Mouse (Mus musculus): ENCODE measurements around the gene Dennd6b.
A peak's percentile ranks its signal among the peaks of the same experiment; 100 is the strongest.

Dennd6b gene

DNA sequence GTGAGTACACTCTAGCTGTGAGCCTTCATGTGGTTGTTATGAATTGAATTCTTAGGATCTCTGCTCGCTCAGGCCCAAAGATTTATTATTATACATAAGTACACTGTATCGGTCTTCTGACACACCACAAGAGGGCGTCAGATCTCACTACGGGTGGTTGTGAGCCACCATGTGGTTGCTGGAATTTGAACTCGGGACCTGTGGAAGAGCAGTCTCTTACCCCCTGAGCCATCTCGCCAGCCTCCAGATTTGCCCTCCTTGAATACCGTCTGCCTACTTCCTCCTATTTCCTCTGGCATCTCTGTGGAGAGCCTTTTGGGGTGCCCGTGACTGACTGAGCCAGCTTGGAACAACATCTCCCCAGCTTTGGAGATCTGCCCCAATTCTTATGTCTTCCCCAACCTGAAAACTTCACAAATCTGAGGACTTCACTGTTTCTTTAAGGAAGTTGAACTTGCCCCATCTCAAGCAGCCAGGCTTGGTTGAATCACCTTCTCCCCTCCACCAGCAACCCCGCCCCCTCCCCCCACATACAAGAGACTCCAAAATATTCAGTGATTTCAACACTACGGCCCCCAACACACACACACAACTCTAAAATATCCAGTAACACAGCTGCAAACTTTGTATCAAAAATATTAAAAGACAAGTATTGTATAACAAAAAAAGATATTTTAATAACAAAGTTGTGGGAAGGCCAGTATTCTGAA lies 14.6 kb downstream of the Dennd6b start:
- DNase-seq: no peak

DNA sequence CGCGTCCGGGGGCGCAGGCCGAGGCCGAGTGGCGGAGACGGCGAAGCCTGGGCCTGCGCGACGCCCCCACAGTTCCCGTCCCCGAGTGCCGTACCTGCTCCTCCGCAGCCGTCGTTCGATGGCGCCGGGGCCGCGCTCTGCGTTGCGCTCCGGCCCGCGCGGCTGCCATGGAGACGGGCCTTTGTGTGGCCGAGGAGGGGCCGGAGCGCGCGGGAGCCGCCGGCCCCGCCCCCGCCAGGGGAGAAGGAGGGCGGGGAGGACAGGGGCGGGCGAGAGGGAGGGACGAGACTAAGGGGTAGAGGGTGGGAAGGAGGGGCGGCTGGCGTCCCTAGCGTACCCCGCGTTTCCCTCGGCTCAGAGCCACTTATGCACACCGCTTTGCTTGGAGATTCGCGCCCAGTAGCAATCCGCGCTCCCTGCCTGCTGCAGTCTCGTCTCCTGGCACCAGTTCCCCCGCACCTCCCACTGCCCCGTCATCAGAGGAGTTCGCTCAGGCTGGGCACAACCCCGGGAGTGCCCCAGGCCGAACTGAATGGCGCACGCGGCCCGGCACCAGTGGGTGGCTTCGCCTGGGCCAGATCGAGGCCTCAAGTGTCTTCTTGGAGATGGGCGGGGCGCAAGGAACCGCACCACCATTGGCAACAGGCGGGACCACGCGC lies 15.6 kb downstream of the Dennd6b start, which contains the start of gene Plxnb2:
TSS of gene Plxnb2 (minus strand) at position 218 of the 659 bp plus-strand sequence.
- peak; percentile 74 to 80 for DNase-seq

DNA sequence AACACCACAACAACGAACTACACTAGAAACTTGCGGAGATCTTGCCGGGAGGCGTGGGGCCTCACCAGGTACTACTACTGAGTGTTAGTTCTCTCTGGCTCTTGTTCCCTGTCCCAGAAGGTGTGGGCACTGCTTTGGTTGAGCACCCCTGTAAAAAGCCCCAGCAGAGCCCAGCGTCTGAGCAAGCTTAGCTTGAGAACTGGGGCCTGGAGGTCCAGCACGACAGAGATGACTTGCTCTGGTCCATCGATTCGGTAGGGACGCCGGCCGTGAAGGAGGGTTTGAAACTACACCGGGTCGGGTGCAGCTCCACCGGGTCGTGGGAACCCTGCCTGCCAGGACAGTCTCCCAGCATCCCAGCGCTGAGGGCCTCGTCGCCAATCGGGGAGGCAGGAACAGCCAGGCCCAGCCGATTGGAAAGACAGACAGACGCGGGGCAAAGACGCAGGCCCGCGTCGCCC lies 16.2 kb downstream of the Dennd6b start:
- peak; percentile 53 for DNase-seq

DNA sequence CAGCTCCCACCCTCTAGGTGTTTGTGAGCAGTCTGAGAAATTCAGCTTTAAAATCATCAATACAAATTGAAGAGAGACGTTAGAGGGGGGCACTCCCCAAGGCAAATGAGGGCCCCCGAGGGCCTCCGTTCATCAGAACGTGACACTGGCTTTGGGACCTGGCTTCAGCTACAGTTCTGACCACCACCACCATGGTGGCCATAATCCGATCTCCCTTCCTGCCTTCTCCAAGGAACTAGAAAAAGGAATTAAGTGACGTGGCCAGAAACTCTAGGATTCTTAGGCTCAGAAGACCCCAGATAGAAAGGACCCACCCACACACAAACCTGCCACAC lies 16.7 kb downstream of the Dennd6b start:
- no peak for DNase-seq

DNA sequence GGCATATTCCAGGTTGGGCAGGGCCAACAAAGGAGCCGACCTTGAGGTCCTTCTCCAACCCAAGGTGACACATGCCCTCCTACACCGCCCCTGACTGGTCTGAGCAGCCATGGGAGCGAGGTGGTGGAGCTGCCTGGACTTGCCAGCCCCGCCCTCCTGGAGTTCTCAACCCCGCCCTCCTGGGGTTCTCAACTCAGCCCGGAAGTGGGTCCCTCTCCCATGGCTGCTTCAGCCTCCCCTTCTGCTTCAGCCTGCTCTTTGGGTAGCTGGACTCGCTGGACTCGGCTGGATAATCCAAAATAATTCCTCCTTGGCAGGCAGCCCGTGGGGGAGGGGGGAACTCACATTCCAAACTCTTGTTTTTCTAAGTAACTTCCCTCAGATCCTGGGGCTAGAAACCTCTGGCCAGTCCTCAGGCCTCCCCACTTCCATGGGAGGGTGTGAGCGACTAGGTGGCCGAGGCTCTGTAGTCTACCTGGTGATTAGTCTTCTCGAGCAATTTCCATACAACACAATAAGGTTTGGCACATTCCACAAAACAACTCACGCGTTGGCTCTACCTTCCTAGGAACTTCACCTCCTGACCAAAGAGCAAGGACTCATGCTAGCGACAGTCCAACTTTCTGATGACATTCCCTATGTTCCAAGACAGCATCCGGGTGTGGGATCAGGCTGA lies 17.2 kb downstream of the Dennd6b start:
- DNase-seq: peak; percentile 58 to 65

DNA sequence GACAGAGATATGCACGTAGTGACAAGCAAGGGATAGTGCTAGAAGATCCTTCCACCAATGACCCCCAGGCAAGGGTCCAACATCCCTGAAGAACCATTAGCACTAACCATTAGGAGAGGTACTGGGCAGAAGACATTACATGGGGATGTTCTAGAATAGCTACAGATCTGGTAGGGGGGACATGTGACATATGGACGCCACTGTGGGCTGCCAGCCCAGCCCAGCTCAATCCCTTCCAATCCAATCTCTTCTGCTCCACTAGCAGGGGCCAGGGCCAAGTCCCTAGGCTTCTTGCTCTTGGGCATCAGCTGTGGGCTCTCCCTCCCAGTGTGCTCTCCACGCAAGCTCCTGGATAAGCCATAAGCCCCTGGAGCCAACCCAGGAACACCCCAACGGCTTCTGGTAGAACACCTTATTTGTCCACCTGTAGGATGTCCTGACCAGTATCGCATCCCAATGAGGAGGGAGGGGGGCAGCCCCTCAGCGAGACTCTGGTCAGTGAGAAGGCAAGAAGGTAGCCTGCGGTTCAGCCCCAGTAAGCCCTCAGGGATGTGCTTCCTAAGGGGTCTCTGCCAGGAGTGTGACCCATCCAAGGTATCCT lies 17.9 kb downstream of the Dennd6b start:
- peak; percentile 87 to 88 for DNase-seq

DNA sequence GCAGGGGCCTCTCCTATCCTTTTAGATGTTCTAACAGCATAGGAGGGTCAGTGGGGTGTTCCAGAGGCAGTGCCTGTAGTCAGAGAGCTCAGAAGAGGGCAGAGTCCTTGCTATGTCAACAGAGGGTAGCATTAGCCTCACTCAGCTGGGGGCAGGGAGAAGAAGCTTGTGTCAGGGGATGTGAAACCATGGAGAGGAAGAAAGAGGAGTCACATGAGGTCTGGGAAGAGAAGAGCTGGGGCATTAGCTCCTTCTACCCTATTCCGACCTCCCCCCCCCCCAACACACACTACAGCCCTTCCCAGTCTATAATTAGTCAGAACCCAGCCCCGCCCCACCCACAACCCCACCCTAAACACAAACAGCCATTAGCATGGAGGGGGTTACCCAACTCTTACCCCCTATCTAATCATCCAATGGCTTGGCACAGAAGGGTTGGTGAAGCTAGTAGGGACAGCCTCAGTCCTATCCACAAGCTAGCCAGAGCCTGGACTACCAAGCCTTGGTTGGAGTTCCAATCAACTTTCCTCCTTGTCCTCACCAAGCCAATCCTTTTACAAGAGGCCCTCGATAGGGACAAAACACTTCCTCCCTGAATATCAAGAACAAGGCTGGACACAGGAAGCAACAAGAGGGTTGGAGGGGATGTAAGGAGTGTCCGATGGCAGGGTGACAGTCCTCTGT lies 18.6 kb downstream of the Dennd6b start:
- DNase-seq: no peak

DNA sequence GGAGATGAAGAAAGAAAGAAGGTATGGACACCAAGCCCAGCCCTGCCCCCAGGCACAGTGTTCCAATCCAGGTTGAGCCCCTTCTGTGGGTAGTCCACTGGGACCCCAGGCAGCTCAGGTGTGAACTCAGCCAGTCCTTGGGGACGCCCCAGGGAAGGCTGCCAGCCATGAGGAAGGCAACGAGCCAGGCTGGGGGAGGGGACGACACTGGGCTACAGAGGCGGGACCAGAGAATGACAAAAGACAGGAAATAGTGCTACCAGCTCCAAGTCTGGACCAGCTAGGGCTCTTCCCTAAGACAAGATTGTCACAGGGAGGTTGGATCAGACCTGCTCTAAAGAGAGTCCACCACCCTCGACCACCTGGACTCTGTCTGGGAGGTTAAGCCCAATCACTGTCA lies 19.2 kb downstream of the Dennd6b start:
- peak; percentile 83 to 84 for DNase-seq

DNA sequence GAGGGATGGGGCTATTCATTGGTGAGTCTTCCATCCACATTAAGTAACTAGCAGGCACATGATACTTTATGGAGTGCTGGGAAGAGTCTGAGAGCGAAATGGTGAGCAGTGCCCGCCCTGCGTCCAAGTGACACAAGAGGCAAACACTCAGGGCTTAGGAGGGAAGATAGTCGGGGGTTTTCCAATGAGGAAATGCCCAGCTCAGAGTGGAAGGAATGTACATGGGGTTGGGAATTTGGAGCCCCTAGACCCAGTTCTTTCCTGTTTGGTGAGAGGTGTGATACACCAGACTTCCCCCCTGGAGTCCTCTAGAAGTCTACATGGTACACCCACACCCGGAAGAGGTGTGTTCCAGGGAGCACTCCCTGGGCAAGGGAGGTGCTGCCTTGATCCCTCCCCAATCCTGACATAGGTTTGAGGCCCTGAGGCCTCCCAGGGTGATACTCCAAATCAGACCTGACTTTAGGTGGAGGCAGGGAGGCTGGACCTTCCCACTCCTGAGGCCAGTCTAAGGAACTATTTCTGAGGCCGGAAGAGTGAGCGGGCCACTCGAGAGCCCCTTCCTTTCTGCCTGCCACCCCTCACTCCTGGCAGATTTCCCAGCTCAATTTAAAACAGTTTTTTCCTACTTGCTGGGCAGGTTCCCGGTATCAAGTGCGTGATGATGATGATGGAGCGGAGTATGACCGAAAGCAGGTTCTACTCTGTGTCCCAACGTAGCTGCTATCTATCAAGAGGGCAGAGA lies 20.7 kb downstream of the Dennd6b start:
- DNase-seq: no peak

DNA sequence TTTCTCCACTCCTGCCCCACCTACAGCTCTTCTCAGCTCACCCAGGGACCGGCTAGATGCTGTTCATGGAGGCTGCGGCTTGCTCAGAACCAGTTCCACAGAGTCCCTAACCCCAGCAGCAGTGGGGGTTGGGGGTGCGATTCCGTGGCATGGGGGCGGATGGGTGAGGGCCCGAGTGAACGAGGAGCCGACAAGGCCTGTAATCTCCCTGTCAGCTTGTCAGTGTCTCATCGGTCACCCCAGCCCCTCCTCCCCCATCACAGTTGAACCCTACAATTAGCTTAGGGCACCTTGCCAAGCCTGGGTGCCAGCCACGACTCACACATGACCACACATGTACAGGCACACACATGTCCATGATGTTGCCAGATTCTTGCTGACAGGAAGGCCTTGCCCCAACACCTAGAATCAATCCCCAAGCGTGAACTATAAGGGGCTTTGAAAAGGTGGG lies 21.4 kb downstream of the Dennd6b start:
- DNase-seq: no peak

DNA sequence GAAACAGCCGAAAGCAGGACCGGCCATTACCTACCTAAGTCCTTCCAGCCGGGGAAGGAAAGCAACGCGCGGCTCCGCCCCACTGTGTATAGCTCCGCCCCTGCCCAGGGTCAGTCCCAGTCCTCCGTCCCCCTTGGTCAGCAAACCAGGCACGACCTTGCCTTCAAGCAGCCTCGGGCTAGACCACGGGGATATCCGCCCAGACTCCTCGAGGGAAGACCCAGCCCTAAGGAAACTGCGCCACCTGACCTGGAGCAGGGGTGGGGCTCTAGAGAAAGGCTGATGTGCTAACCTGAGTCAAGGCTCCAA lies 22.4 kb downstream of the Dennd6b start:
- peak; percentile 70 to 75 for DNase-seq

DNA sequence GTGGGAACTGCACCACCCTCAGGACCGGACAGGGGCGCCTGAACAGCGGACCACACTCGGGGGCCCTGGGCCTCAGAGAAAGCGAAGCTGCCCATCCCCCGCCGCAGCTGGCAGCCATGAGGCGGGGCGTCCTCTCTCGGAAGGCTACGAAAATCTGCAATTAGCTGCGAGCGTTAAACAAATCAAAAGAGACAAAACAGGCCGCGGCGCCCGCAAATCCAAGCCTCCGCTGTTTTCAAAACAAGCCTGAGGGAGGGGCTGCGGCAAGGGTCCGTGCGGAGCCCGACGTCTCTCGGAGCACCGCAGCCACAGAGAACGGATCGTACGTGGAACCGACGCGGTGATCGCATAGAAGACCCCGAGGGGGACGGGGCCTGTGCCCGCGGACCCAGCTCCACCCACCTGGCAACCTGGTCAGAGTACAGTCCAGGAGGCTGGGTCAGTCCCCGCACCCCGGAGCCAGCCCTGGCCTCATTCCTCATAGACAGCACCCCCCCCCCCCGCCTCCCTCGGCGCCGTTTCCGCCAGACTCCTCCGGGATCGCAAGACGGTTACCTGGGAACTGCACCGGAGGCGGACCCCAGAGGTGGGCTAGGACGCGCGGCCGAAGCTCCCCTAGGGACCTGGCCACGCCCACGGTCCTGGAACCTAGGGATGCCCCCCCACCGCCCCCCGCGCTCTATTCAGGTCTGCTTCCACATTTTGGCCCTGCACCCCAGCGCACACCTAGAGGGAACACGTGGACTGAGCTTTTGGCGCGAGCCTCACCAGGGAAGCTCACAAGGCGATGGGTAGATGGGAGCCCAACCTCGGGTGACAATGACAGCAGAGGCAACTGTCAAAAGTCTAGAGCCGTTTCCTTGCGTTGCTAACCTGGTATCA lies 23.0 kb downstream of the Dennd6b start:
- DNase-seq: peak; percentile 46 to 55

DNA sequence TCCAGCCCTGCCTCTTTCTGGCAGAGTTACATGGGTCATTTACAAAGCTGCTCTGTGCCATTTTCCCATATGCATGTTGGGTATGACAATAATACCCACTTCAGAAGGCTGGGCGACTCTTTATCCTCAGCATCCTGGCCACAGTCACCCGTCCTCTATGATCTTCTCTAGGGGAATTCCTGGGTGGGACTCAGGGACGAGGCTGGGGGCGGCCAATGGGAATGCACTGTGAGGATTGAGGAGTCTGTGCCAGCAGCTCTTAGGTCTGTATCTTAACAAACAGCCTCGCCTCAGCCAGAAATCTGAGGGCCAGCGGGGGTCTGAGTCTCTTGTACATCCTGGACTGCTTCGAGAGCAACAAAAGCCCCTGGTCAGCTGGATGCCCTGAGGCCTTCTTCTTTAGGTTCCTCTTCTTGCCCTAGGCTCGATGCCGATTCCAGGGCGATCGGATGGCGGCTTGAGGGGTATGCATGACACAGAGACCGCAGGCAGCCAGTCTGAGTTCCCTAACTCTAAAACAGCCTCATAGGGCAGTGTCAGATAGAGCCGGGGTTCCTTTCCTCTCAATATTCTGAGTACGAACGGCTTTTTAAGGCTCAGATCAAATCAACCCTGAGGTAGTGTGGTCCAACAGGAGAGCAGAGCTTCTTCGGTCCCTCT lies 23.9 kb downstream of the Dennd6b start:
- peak in 1 of 2 experiments; percentile 35 for DNase-seq

DNA sequence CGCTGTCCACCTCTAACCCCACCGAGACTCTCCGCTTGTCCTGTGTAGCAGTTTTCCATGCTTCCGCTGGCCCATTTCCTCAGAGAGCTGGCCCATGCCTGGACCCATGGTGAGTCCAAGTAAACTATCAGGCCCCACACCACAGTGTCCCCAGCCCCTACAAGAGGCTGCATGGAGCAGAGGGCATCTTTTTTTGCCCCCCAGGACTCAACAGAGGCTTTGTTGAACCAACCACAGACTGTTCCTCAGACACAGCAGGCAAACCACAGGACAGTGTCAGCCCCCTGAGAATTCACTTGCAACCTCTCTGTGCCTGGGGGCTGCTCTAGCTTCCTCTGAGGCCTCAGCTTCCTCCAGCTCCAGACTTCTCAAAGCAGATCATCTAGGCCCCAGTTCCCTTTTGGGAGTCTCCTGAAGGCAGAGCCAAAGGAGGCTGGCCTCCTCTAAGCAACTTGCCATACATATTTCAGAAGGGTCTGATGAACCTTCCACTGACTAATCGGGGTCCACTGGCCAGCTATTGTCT lies 24.7 kb downstream of the Dennd6b start:
- DNase-seq: no peak

DNA sequence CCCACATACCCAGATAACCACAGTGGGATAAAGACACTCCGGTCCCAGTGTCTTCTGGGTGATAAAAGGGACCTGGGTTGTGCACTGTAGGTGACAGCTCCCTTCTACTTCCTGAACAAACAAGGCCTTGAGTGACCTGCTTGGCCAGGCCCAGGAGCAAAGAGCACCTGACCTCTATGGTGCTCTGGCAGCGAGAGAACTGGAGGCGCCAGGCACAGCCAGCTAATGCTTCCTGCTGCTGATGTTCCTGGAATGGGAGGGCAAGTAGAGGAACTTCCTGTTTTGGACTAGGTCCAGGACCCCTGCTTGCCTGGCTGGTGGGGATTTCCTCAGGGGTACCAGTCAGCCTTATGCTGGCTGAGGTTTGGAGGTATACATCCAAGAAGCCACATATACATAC lies 26.2 kb downstream of the Dennd6b start:
- DNase-seq: no peak

DNA sequence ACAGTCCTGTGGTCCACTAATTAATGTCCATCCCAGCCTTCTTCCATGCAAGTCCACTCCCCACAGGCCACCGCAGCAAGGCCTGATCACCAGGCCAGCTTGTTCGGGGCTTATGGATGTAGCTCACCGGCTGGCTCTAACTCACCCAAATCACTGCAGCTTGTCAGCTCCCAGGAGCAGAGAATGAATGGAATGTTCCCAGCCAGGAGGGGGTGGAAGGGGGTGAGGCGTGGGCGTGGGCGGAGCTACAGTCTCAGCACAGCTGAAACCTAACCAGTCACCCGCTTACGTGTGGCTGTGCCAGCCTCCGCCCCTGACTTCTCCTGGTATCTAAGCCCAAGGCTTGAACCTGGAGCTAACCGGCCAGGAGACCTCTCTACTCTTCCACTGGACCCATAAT lies 26.9 kb downstream of the Dennd6b start:
- peak; percentile 75 to 77 for DNase-seq

DNA sequence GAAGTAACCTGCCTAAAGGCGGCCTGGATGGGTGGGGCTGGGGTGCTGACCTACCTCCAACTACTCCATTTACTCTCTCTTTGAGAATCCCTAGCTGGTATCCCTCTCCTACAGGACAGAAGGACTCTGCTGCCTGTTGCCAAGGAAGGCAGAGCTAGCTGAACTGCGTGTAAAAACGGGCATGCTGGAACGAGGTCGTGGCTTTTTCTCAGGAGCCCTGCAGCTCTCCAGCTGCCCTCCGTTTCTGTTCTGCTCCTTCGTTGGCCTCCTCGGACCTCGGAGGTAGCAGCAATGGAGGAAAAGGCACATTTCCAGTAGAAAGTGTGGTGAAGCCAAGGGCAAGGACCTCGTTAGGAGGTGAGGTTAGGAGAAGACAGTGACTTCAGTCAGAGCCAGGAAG lies 27.4 kb downstream of the Dennd6b start:
- peak; percentile 50 to 61 for DNase-seq

DNA sequence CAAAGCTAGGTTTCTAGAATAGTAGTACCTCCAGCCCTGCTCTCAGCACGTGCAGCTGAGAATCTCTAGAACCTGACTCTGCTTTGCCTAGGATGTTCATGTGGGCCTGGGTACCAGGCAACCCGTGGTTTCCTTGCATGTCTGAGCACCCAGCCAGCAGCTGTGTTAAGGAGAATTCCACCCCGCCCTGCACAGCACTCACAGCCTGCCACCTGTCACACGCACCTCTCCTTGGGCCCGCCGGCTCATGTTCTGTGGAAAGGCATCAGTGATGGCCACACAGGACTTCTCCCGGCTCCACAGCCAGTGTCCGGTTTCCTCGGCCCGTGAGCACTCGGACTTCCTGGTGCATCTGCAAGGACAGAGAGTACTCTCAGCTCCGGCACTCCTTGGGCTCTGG lies 30.8 kb downstream of the Dennd6b start:
- DNase-seq: no peak

DNA sequence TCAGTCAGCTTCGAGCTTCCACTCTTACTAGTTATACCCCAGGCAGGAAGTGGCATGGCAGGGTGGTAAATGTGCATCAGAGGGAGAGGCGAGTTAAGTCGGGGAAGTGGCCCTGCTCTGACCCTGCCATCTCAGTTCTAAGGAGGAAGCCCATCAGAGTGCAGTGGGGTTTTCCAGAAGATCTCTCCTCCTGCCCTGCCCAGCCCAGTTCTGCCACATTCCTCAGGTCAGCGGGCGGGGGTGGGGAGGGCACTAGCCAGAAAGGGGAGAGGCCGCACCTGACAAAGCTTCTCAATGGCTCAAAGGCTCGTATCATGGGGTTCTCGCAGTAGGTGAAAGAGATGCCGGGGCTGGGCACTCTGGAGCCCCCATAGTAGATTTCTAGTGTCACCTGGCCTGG lies 34.9 kb downstream of the Dennd6b start:
- DNase-seq: no peak

DNA sequence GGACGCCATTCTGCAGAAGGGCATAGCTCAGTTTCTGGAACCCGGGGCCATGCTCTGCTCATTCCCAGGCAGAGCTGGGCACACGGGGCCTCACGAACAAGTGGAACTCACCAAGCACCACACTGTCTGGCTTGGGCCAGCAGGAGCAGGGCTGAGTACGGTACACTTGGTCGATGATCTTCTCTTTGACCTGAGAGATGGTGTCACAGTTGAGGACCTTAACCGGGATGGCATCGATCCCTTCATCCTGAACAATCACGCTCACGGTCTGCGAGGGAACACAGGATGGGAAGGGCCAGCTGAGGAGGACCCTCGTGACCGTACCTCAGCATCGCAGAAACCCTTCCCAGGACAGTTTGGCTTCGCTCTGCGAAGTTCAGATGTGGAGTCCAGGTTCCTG lies 37.8 kb downstream of the Dennd6b start:
- DNase-seq: no peak

All from cerebellum, postnatal 36 days (tissue).